Mouse (Mus musculus): ENCODE results near the gene Ifi35. TPM values are rescaled to one million over a fixed set of nuclear protein-coding genes. Genes with fewer than 3 reads are reported as not detected.
"Not testable (repeated sequence)": the region's sequence is repeated elsewhere in the genome, so short reads cannot be mapped to it uniquely, and the experiment has no call there.

The Ifi35 gene
- polyA plus RNA-seq, 1 experiment from 2014 or later: 26.3 TPM

- peak within 1 kb of the TSS; percentile 86 for H3K4me3 ChIP-seq (replicated peaks; ENCODE audit: low read length)
- H3K36me3 ChIP-seq (ENCODE audit: control insufficient read depth, insufficient read depth, low read length): peaks cover 16% of the 10 kb centered on the region
- H3K27ac ChIP-seq (ENCODE audit: low read length): peak within 1 kb of the TSS; percentile 89
- peak within 1 kb of the TSS; percentile 72 for H3K4me2 ChIP-seq (ENCODE audit: low read depth, low read length)
- WGBS: under 1% methylated on average over 42 of the region's 42 CpGs
- H3K4me1 ChIP-seq (ENCODE audit: control insufficient read depth, insufficient read depth, low read length): peaks cover 19% of the 10 kb centered on the region
- H3K9ac ChIP-seq (ENCODE audit: low read length): peak within 1 kb of the TSS; percentile 93
- no peaks in the 10 kb centered on the region for H3K27me3 ChIP-seq (ENCODE audit: control insufficient read depth, insufficient read depth, low read length)
- no peaks in the 10 kb centered on the region for H3K9me3 ChIP-seq (replicated peaks; ENCODE audit: control insufficient read depth, low read length)
- peak; percentile 99 for ATAC-seq (ENCODE audit: insufficient read depth, low FRiP score)
Measured at GRCm38 (mm10) chr11:101442127-101442693, 6.0 kb upstream of the Ifi35 start, which contains the start of gene Rpl27. Gene Rpl27 (plus strand): TSS chr11:101442298.

GRCm38 (mm10) chr11:101442760-101443159 is 5.4 kb upstream of the Ifi35 start:
- no peak for ATAC-seq (ENCODE audit: insufficient read depth, low FRiP score)
- WGBS: under 1% methylated on average over 14 of the region's 14 CpGs

GRCm38 (mm10) chr11:101446319-101446718 is 1.9 kb upstream of the Ifi35 start:
- 78% methylated on average over 1 of the region's 1 CpGs for WGBS
- no peak for ATAC-seq (ENCODE audit: insufficient read depth, low FRiP score)
- Histone ChIP-seq H3K27ac (ENCODE audit: low read length) (no peak overlapping the region), H3K36me3 (ENCODE audit: control insufficient read depth, insufficient read depth, low read length) (peaks cover 16% of the 10 kb centered on the region), H3K4me3 (replicated peaks; ENCODE audit: low read length) (no peak overlapping the region), H3K9me3 (replicated peaks; ENCODE audit: control insufficient read depth, low read length) (no peaks in the 10 kb centered on the region), H3K4me1 (ENCODE audit: control insufficient read depth, insufficient read depth, low read length) (peaks cover 22% of the 10 kb centered on the region), H3K27me3 (ENCODE audit: control insufficient read depth, insufficient read depth, low read length) (no peaks in the 10 kb centered on the region), H3K9ac (ENCODE audit: low read length) (no peak overlapping the region), H3K4me2 (ENCODE audit: low read depth, low read length) (no peak overlapping the region)

More at GRCm38 (mm10) chr11:101442760-101443159, 5.4 kb upstream of the Ifi35 start:
- Histone ChIP-seq H3K9ac (ENCODE audit: low read length) (peak overlapping the region; percentile 93), H3K4me1 (ENCODE audit: control insufficient read depth, insufficient read depth, low read length) (peaks cover 19% of the 10 kb centered on the region), H3K36me3 (ENCODE audit: control insufficient read depth, insufficient read depth, low read length) (peaks cover 16% of the 10 kb centered on the region), H3K4me2 (ENCODE audit: low read depth, low read length) (peak overlapping the region; percentile 72), H3K27me3 (ENCODE audit: control insufficient read depth, insufficient read depth, low read length) (no peaks in the 10 kb centered on the region), H3K9me3 (replicated peaks; ENCODE audit: control insufficient read depth, low read length) (no peaks in the 10 kb centered on the region), H3K4me3 (replicated peaks; ENCODE audit: low read length) (peak overlapping the region; percentile 86), H3K27ac (ENCODE audit: low read length) (peak overlapping the region; percentile 89)

GRCm38 (mm10) chr11:101446860-101447259 is 1.3 kb upstream of the Ifi35 start:
- not testable (repeated sequence) for H3K9me3 ChIP-seq (replicated peaks; ENCODE audit: control insufficient read depth, low read length); ATAC-seq (ENCODE audit: insufficient read depth, low FRiP score); H3K27ac ChIP-seq (ENCODE audit: low read length); H3K27me3 ChIP-seq (ENCODE audit: control insufficient read depth, insufficient read depth, low read length); H3K4me3 ChIP-seq (replicated peaks; ENCODE audit: low read length); H3K4me2 ChIP-seq (ENCODE audit: low read depth, low read length); H3K9ac ChIP-seq (ENCODE audit: low read length)
- 89% methylated on average over 8 of the region's 8 CpGs for WGBS
- H3K4me1 ChIP-seq (ENCODE audit: control insufficient read depth, insufficient read depth, low read length): peaks cover 22% of the 10 kb centered on the region
- H3K36me3 ChIP-seq (ENCODE audit: control insufficient read depth, insufficient read depth, low read length): peaks cover 16% of the 10 kb centered on the region

GRCm38 (mm10) chr11:101447786-101448185 is 421 bp upstream of the Ifi35 start:
- Histone ChIP-seq H3K36me3 (ENCODE audit: control insufficient read depth, insufficient read depth, low read length) (peaks cover 16% of the 10 kb centered on the region), H3K9me3 (replicated peaks; ENCODE audit: control insufficient read depth, low read length) (no peaks in the 10 kb centered on the region), H3K9ac (ENCODE audit: low read length) (no peak overlapping the region; the same call in 1 of the 2 replicates), H3K4me2 (ENCODE audit: low read depth, low read length) (no peak overlapping the region), H3K4me3 (replicated peaks; ENCODE audit: low read length) (0 out of 2 replicates have a peak overlapping the region, but pooled peaks have one; percentile 54), H3K4me1 (ENCODE audit: control insufficient read depth, insufficient read depth, low read length) (peaks cover 25% of the 10 kb centered on the region), H3K27me3 (ENCODE audit: control insufficient read depth, insufficient read depth, low read length) (no peaks in the 10 kb centered on the region), H3K27ac (ENCODE audit: low read length) (peak overlapping the region; percentile 78; the same call in 1 of the 2 replicates)
- 85% methylated on average over 5 of the region's 5 CpGs for WGBS
- ATAC-seq (ENCODE audit: insufficient read depth, low FRiP score): no peak

- Histone ChIP-seq H3K9me3 (replicated peaks; ENCODE audit: control insufficient read depth, low read length) (no peaks in the 10 kb centered on the region), H3K27me3 (ENCODE audit: control insufficient read depth, insufficient read depth, low read length) (no peaks in the 10 kb centered on the region), H3K27ac (ENCODE audit: low read length) (peak overlapping the region; percentile 78; the same call in 1 of the 2 replicates), H3K4me2 (ENCODE audit: low read depth, low read length) (peak overlapping the region; percentile 57), H3K36me3 (ENCODE audit: control insufficient read depth, insufficient read depth, low read length) (peaks cover 9% of the 10 kb centered on the region), H3K9ac (ENCODE audit: low read length) (peak overlapping the region; percentile 68), H3K4me1 (ENCODE audit: control insufficient read depth, insufficient read depth, low read length) (peaks cover 15% of the 10 kb centered on the region), H3K4me3 (replicated peaks; ENCODE audit: low read length) (peak overlapping the region; percentile 54)
- no peak for ATAC-seq (ENCODE audit: insufficient read depth, low FRiP score)
- WGBS: 68% methylated on average over 4 of the region's 4 CpGs
Measured at GRCm38 (mm10) chr11:101448899-101449298, 692 bp downstream of the Ifi35 start.

GRCm38 (mm10) chr11:101449596-101449995 is 1.4 kb downstream of the Ifi35 start:
- H3K4me2 ChIP-seq (ENCODE audit: low read depth, low read length); H3K27ac ChIP-seq (ENCODE audit: low read length); H3K9ac ChIP-seq (ENCODE audit: low read length); H3K27me3 ChIP-seq (ENCODE audit: control insufficient read depth, insufficient read depth, low read length); ATAC-seq (ENCODE audit: insufficient read depth, low FRiP score); H3K9me3 ChIP-seq (replicated peaks; ENCODE audit: control insufficient read depth, low read length); H3K4me3 ChIP-seq (replicated peaks; ENCODE audit: low read length); H3K36me3 ChIP-seq (ENCODE audit: control insufficient read depth, insufficient read depth, low read length): not testable (repeated sequence)
- H3K4me1 ChIP-seq (ENCODE audit: control insufficient read depth, insufficient read depth, low read length): peaks cover 11% of the 10 kb centered on the region
- 77% methylated on average over 4 of the region's 4 CpGs for WGBS

- Histone ChIP-seq H3K36me3 (ENCODE audit: control insufficient read depth, insufficient read depth, low read length) (no peaks in the 10 kb centered on the region), H3K9ac (ENCODE audit: low read length) (no peak overlapping the region), H3K9me3 (replicated peaks; ENCODE audit: control insufficient read depth, low read length) (no peaks in the 10 kb centered on the region), H3K27me3 (ENCODE audit: control insufficient read depth, insufficient read depth, low read length) (no peaks in the 10 kb centered on the region), H3K4me1 (ENCODE audit: control insufficient read depth, insufficient read depth, low read length) (peaks cover 14% of the 10 kb centered on the region; the same call in 1 of the 2 replicates), H3K4me3 (replicated peaks; ENCODE audit: low read length) (no peak overlapping the region), H3K4me2 (ENCODE audit: low read depth, low read length) (no peak overlapping the region), H3K27ac (ENCODE audit: low read length) (no peak overlapping the region)
- no peak for ATAC-seq (ENCODE audit: insufficient read depth, low FRiP score)
- WGBS: 85% methylated on average over 3 of the region's 3 CpGs
Measured at GRCm38 (mm10) chr11:101450394-101450793, 2.2 kb downstream of the Ifi35 start.

GRCm38 (mm10) chr11:101451536-101451935 is 3.3 kb downstream of the Ifi35 start:
- H3K9me3 ChIP-seq (replicated peaks; ENCODE audit: control insufficient read depth, low read length): no peaks in the 10 kb centered on the region
- ATAC-seq (ENCODE audit: insufficient read depth, low FRiP score): no peak
- H3K27me3 ChIP-seq (ENCODE audit: control insufficient read depth, insufficient read depth, low read length): no peaks in the 10 kb centered on the region
- no peaks in the 10 kb centered on the region for H3K36me3 ChIP-seq (ENCODE audit: control insufficient read depth, insufficient read depth, low read length)
- H3K4me1 ChIP-seq (ENCODE audit: control insufficient read depth, insufficient read depth, low read length): peaks cover 14% of the 10 kb centered on the region; the same call in 1 of the 2 replicates
- H3K9ac ChIP-seq (ENCODE audit: low read length): no peak overlapping the region
- no peak overlapping the region for H3K27ac ChIP-seq (ENCODE audit: low read length)
- no peak overlapping the region for H3K4me3 ChIP-seq (replicated peaks; ENCODE audit: low read length)
- no peak overlapping the region for H3K4me2 ChIP-seq (ENCODE audit: low read depth, low read length)
- WGBS: 85% methylated on average over 10 of the region's 10 CpGs

Data from stomach, embryonic 16.5 days (tissue).